Mouse (Mus musculus) heart, embryonic 11.5 days (tissue): ENCODE measurements around the gene Lmntd1. TPM values are rescaled to one million over a fixed set of nuclear protein-coding genes. Genes with fewer than 3 reads are reported as not detected.

ENCODE experiments used
- polyA plus RNA-seq: library from polyadenylated mRNA; unstranded; fragments of >200 nt; fragmentation: Nextera tagmentation; extraction: Ambion mirVana; gene quantifications from 2 replicates; pipeline ENCODE4 v1.2.1, GENCODE M21; 2014

Gene Lmntd1
- polyA plus RNA-seq, 1 experiment from 2014 or later: 4.5 TPM

Other genes starting within 250 kb of the Lmntd1 start
- gene Tuba3b, start 1.4 kb upstream of the Lmntd1 start, polyA plus RNA-seq: not detected in 2 replicates
- 10.0 and 12.5 TPM in 2 replicates for gene Rassf8, start 132.4 kb upstream of the Lmntd1 start, polyA plus RNA-seq